Mouse (Mus musculus): ENCODE data around the gene Copb1.

Gene Copb1

DNA sequence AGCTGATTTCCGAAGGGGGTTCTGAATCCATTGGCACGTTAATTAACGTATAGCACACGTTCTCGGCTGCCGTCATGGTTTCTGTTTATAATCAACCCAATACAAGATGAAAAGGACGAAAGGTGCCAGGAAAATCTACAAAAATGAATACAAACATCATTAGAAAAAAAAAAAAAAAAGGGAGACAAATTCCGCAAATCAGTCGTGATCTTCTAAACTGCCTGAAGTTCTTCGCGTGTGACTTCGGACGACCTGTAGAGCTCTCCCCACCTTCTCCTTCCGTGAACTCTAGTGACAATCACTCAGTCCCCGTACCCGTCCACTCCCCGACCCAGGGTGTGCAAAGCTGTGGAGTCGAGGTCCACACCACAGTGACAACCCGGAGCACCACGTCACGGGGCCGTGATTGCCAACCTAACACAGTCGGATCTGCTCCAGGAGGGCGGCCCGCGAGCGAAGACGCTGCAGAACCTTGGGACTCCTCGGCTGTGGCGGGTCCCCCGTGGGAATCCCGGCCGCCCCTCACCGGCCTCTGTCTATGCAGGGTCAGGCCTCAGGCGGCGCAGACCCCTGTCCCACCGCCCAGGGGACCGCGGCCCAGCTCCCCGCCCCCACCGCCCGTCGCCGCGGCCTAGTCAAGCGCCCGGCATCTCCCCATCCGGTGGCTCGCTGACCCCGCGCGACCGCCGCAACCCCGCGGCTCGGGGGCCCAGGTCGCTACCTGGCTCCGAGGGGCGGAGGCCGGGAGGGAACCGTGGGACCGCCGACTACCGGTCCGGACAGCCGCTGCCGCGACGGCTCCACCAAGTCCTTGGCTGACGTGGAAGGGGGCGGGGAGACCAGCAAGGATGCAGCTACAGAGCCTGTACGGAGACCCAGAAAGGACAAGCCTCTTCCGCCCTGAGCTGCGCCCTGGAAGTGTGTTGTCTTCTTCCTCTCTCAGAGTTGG is at the start of gene Copb1:
TSS of gene Copb1 (minus strand) at position 827 of the 949 bp plus-strand sequence.
- DNase-seq (ENCODE audit: low spot score in 2 of 2), result peak; percentile 95 to 96

DNA sequence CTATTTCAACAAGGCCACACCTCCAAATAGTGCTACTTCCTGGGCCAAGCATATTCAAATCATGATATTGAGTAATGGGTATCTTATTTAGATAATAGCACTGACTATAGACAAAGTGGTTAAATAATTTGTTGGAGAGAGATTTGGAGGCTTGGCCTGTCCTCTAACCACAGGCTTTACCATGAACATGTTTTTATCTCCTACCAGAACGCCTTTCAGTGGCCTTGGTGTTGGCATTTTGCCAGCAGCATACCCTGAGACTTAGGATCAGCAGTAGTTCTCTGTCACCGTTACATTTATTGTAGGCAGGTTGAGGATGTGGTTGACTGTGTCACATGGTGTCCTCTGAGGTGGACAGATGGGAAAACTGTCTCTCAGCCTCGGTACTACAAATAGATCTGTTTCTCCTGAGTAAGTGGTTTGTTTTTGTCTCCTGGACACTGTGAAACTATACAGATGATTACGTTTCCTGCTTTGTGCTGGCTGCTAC is 46.8 kb upstream of the Copb1 start:
- peak; percentile 40 to 51 for DNase-seq (ENCODE audit: low spot score in 2 of 2)

DNA sequence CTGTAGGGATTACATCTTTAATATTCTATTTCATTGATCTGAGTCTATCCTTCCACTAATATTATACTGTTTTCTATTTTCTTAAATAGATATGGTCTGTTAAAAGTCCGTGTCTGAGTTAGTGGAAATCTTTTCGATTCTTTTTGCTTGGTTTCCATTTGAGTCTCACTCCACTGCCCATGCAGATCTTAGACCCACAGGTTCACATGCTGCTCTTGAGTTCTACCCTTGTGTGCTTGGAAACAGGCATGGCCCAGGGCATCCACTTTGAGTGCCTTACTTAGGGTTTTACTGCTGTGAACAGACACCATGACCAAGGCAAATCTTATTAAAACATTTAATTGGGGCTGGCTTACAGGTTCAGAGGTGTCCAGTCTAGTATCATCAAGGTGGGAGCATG is 46.3 kb upstream of the Copb1 start:
- peak in 1 of 2 experiments; percentile 9 for DNase-seq (ENCODE audit: low spot score in 2 of 2)

DNA sequence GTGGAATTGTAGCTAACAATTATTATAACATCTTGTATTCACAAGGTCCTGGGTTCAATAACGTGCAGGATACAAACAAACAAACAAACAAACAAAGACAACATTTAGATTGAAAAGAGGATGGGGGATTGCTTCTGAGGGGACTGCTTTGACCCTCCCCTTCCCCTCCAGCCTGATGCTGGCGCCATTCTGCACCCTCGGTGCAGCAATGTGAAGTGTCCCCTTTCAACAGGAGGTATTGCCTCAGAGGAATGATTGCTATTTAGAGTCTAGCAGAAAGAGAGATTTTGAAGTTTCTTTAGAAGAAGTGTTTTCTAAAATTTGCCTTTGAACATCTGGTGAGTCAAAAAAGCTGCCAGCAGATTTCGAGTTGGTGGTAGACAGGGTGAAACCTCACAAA is 44.7 kb upstream of the Copb1 start:
- DNase-seq (ENCODE audit: low spot score in 2 of 2), result peak in 1 of 2 experiments; percentile 18

DNA sequence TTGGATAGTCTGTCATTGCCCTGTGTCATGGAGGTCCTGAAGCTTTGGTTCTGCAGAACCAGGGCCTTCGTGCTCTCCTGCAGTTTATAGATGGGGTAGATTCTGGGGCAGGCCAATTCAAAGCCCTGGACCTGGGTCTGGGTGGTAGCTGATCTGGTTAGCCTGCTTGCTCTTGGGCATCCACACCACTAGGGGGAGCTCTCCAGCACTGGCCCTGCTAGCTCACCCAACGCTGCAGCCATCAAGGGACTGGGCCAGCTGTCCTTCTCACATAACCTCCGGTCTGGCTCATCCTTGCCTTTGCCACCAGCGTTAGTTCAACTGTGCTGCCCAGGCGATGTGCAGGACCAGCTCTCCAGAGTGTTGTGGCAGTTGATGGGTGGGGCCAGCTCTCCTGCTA is 40.2 kb upstream of the Copb1 start:
- peak in 1 of 2 experiments; percentile 21 for DNase-seq (ENCODE audit: low spot score in 2 of 2)

DNA sequence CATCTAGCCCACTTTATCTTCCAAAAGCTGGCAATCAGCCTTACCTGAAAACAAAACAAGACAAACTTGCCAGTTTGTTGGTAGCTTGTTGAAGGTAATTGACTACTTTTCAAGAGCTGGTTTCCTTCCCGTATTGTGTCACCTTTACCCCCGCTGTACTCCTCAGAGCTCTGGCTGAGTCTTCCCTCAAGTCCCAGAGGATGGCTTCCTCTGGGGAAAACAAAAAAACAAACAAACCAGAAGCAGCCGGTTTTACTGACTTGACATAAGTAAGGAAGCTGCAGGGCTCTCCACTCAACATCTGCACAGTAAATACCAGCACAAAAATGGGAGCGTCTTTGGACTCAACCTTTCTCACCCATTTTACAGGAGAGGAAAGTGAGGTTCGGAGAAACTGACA is 39.4 kb upstream of the Copb1 start:
- DNase-seq (ENCODE audit: low spot score in 2 of 2), result peak in 1 of 2 experiments; percentile 13

DNA sequence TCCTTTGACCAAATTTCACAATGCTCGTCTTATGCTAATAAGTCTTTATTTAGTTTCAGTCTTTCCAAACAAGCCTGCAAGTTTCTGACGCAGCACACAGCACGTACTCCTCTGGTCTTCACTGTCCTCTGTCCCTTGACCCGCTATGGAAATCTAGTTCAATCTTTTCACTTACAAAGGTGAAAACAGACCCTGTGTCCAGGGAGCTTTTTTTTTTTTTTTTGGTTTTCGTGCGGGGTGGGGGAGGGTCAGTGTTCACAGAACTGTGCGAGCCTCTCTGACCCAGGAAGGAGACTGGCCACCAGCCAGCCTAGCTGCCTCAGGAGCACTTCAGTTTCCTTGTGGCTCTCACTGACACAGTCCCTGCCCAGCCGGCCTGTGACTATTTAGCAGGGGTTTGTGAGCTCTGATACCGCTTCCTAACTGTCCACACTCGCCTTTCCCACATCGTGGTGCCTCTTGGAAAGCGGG is 38.0 kb upstream of the Copb1 start:
- peak; percentile 84 for DNase-seq (ENCODE audit: low spot score in 2 of 2)

DNA sequence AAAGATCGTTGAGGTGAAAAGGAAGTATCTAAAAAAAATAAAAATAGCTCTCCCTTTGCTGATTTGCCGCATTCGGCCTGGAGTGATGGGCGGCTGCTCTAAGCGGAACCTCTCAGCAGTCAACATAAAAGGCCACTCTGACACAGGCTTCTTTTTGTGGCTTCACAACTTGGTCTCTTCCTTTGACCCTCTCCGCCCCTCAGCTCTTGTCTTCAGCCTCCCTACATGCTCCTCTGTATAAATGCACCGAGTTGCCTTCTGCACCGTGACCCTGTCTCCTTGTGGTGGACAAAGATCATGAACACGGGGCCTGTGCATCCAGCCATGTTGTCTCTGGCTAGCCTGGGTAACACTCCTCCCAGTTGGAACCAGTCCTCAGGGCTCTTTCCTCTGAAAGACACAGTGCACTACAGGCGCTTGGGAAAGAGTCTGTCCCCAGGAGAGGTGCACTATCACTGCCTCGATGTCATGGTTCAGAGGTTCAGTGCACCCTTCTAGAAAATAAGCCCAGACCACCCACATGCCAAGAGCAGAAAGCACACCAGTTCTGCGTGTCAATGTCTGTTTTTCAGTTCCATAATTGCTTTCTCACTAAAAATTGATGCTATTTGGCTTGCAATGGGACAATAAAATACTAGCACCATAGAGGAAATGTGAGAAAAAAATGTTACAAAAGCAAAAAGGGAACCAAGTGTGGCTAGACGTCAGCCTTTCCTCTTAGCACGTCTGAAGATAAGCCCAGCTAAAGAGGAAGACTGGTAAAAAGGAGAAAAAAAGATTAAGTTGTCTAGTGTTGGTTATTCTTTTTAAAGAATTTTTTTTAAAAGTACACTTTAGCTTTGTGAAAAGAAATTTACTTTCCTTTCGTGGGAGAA is 37.2 kb upstream of the Copb1 start:
- peak in 1 of 2 experiments; percentile 39 for DNase-seq (ENCODE audit: low spot score in 2 of 2)

DNA sequence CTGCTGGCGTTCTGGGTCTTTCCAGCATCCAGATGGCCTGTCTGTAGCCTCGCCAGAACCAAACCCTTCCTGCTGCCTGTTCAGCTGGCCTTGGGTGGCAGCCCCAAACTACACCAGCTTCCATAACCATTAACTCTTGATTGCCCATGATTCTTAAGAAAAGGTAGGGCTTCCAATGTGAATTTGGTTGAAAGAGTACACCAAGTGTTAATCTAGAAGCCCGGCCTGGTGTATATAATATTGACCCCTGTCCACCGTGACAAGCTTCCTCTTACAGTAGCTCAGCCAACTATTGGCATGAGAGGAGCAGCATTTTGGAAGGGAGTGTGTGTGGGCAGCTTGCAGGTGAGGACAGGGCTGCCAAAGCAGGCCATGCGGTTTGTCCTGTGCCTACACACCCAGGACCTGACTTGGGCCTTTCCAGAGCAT is 35.6 kb upstream of the Copb1 start:
- peak in 1 of 2 experiments; percentile 22 for DNase-seq (ENCODE audit: low spot score in 2 of 2)

DNA sequence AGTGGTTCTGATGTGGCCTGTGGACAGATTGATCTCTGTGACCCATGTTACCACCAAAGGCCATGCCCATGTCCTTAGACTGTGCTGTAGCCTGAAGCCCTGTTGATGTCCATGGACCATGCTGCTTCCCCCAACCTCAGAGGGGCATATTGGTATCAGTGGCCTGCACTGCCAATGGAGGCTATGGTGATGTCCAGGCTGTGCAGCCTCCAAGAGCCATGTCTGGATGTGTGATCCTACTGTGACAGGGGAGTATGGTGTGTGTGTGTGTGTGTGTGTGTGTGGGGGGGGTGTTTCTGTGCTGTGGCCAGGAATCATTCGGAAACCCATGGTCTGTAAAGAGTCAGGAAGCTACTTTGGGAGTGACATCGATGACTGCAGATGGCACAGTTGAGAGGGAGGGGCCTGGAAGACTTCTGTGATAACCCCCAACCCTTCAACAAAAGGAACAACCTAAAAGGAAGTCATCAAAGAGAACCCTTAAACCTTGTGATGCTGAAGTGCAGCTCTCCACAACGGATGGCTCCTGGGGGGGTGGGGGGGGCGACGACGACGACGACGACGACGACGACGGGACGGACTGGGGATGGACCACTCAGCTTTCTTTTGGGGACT is 29.9 kb upstream of the Copb1 start:
- no peak for DNase-seq (ENCODE audit: low spot score in 2 of 2)

DNA sequence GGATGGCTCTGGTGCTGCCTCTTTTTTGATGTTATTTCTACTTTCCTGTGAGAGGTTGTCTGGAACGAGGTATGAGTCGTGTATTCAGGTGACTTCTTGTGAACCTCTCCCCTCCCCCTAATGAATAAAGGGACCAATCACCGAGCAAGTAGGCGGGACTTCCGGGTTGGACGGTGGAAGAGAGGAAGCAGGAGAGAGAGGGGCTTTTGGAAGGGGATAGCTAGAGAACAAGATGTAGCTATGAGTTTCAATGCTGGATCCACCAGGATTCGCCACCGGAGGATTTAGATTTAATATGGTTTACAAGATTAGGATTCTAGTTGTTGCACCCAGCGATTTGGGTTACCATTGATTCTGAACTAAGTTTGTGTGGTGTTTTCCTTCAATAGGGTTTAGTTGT is 28.5 kb upstream of the Copb1 start:
- no peak for DNase-seq (ENCODE audit: low spot score in 2 of 2)

DNA sequence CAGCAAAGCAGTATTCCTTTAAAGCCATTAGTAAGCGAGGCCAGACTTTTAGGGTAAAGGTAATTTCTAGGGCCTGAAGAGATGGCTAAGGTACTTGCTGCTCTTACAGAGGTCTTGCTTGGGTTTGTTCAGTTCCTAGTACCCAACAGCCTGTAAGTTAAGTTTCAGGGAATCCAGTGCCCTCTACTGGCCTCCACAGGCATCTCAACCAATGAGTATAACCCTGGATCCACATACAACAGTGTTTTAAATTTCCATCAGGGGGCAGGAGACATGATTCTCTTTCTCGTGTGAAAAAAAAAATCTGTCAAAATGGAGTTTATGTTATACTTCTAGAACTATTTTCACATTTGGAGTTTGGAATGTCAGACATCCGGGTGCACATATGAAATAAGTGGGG is 27.2 kb upstream of the Copb1 start:
- DNase-seq (ENCODE audit: low spot score in 2 of 2), result no peak

DNA sequence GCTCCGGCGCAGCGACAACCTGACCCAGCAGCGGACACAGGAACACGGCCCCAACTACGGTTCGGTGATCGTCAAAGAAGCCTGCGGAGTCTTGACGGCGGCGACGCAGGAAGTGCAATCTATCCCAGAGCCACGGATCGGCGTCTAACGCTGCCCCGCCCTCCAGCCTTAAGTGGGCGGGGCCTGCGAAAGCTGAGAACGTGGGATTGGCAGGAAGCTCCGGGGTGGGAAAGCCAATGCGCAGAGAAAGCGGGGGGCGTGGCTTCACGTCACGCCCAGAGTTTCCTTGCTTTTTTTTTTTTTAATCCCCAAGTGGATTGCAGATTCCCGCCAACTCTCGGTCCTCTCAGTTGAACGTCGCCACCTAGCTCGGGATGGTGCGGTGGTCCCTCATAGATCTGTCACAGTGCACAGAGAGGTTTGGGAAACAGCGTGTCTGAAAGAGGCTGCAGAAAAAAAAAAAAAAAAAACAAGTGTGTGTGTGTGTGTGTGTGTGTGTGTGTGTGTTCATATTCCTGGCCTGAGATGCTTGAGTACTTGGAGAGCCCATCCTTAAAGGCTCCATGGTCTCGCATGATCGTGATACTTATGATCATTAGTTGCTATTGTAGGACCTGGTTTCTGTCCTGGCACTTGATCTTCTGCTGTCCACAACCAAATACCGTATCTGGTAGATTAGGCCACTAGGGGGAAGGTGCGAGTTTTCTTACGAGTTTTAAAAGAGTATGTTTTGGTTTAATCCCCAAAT is 21.7 kb upstream of the Copb1 start, which contains the start of gene Psma1:
TSS of gene Psma1 (minus strand) at position 114 of the 748 bp plus-strand sequence.
- peak; percentile 98 for DNase-seq (ENCODE audit: low spot score in 2 of 2)

DNA sequence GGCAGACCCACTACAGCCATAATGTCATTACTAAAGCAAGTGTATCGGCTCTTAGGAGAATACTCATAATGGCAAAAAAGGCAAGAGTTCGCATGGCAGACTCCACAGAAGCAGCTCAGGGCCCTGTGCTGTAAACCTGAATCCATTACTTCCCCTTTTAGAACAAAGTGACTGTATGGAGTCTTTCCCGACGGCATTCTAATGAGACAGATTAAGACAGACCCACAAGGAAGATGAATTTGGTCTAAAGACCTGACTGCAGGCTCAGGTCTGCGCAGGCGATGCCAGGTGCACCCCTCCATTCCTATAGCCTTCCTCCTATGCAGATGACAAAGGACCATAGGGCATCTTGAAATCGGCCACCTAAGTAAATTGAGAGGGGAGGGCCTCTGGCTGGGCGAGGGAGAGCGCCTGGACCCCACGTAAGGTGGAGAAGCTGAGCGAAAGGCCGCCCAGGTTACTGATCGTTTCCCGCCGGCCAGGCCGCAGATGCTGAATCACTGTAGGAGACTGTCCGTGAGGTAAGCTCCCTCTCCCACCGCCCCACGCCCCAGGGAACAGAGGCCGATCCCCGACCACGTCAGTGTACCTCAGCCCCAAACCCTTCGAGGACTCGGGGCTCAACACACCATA is 21.0 kb upstream of the Copb1 start:
- no peak for DNase-seq (ENCODE audit: low spot score in 2 of 2)

DNA sequence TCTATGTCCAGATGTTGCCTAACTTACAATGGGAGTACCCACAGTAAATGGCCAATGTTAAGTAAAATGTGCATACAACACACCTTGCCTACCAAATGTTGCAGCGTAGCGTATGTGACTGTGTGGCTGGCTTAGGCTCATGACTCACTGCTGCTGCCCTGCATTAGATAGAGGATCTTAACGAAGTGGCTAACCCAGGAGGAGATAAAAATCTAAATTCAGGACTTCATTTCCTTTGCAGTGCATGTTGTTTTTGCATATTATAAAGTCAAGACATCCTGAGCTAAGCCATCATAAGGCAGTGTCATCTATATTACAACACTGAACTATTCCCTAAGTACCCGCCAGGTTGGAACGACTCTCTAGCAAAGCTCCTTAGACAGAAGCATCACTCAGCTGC is 13.9 kb upstream of the Copb1 start:
- no peak for DNase-seq (ENCODE audit: low spot score in 2 of 2)

DNA sequence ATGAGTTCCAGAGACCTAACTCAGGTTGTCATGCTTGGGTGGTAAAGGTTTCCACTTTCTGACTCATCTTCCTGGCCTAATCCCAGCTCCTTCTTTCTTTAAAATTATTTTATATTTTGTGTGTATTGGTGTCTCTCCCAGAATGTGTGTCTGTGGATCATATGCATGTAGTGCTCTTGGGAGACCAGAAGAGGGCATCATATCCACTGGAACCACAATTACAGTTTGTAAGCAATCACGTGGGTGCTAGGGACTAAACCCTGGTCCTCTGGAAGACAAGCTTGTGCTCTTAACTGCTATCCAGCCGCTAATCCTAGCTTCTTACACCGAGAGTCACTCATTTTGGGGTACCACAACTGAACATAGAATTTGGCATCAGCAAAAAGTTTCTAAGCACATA is 2.8 kb downstream of the Copb1 start:
- DNase-seq (ENCODE audit: low spot score in 2 of 2), result no peak

DNA sequence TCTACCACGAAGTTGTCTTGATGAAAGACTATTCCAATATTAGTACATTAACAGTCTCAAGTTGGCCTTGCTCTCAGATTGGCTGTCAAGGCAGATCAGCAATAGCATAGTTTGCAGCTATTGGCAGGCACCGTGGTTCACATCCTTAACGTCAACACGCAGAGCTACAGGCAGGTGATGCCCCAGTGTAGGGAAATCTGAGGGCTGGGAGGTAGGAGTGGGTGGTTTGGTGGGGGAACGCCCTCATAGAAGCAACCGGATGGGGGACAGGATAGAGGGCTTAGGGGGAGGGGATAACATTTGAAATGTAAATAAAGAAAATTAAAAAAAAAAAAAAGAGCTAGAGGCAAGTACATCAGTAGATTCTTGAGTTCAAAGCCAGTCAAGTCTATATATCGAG is 20.5 kb downstream of the Copb1 start:
- no peak for DNase-seq (ENCODE audit: low spot score in 2 of 2)

DNA sequence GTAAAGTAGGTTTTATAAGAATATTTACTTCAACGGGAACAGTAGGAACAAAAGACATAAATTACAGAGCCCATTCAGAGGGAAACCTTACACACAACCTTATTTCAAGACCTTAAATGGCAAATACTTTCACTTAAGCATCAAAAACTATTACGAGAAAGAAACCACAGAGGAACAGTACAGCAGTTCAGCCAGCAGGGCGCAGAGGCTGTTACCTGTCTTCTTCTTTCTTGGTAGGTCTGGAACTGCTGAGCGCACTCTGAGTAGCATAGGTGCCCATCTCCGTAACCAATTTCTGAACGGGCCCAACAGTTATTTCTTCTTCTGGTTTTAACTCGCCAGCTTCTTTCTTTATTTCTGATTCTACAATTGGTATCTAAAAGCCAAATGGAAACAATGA is 21.5 kb downstream of the Copb1 start:
- DNase-seq (ENCODE audit: low spot score in 2 of 2), result no peak

DNA sequence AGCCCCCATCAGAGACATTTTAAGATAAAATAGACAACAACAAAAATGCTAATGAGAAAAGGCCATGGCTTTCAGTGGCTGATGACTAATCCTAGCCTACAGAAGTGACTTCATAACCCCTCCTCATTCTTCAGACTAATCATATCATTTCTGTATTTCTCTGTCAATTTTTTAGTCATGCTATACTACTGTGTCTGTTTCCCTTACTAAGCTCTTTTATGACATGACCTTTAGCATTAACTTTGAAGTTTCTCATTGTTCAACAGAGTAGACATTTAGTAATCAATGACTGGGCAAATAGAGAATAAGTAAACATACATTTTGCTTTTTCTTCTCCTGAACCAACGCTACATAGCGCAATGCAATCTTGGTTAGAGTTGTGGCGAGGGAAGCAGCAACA is 22.7 kb downstream of the Copb1 start:
- DNase-seq (ENCODE audit: low spot score in 2 of 2), result no peak

DNA sequence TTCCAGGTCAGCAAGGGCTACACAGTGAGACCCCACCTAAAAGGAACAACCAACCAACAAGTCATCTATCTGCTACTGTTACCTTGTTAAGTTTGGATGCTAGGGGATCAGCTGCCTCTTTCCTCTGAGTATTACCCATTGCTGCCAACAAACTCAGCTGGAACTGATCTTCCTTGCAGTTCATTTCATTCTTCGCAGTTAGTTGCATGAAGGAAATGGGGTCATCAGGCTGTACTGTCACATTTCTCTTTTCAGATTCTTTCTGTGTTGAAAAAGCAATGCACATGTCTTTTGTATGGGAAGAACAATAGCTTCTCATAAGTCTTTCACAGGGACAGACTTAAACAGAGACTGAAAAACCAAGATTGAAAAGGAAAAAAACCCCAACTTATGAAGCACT is 28.0 kb downstream of the Copb1 start:
- no peak for DNase-seq (ENCODE audit: low spot score in 2 of 2)

All from right cerebral cortex, postnatal 10 days (tissue).